Mouse (Mus musculus) lung, adult 2 months (tissue): ENCODE measurements around the gene Elf1. TPM values are rescaled to one million over a fixed set of nuclear protein-coding genes. Genes with fewer than 3 reads are reported as not detected.

Experiments used
- DNase-seq: peaks from one replicate; pipeline ENCODE4 v3.0.0; 2022
- H3K4me1 ChIP-seq: fragments of 200-500 bp; 2 replicates; pipeline ENCODE4 v1.6.1; 2011; ENCODE audit warnings: low read length; ENCODE audit not compliant: control insufficient read depth, insufficient read depth
- H3K4me3 ChIP-seq: fragments of 200-500 bp; replicated peaks from 2 replicates; pipeline ENCODE3; 2011; ENCODE audit warnings: low read depth, mild to moderate bottlenecking, control low read depth, low read length; ENCODE audit errors: extremely low read depth
- CTCF ChIP-seq: fragments of 200-500 bp; IDR thresholded peaks from 2 replicates; pipeline ENCODE4 v1.5.1; 2011; ENCODE audit warnings: mild to moderate bottlenecking, low read length, control low read depth; ENCODE audit not compliant: insufficient read depth
- POLR2A ChIP-seq: fragments of 200-500 bp; IDR thresholded peaks from 2 replicates; pipeline ENCODE4 v1.6.1; 2011; ENCODE audit warnings: low read depth, mild to moderate bottlenecking, control low read depth, low read length, borderline replicate concordance; ENCODE audit errors: extremely low read depth
- WGBS: fragments of 180-500 bp; shearing (Covaris S2); methylation state at CpG from one replicate; pipeline ENCODE4 v1.1.7; 2018; 5-methylcytosine and 5-hydroxymethylcytosine counted together
- polyA plus RNA-seq: library from polyadenylated mRNA; depleted of rRNA; stranded (reverse); fragments of >200 nt; gene quantifications from 2 replicates; pipeline ENCODE4 v1.2.3, GENCODE M21; 2012

Elf1 gene
- polyA plus RNA-seq, 1 experiment, result 20.9 TPM

- TF ChIP-seq CTCF (no peak), POLR2A (no peak)
- Histone ChIP-seq H3K4me3 (no peak overlapping the region), H3K4me1 (peaks cover 26% of the 10 kb centered on the region)
- no peak for DNase-seq
- 83% methylated on average over 2 of the region's 2 CpGs for WGBS
Measured at GRCm38 (mm10) chr14:79513951-79514350, 33.0 kb downstream of the Elf1 start.

GRCm38 (mm10) chr14:79515100-79515499 lies 34.1 kb downstream of the Elf1 start:
- TF ChIP-seq CTCF (no peak), POLR2A (no peak)
- Histone ChIP-seq H3K4me1 (peaks cover 32% of the 10 kb centered on the region), H3K4me3 (peak overlapping the region; percentile 6)
- no peak for DNase-seq
- WGBS, result 62% methylated on average over 8 of the region's 8 CpGs

GRCm38 (mm10) chr14:79515511-79516242 lies 34.7 kb downstream of the Elf1 start:
- WGBS, result 48% methylated on average over 8 of the region's 8 CpGs
- TF ChIP-seq CTCF (no peak), POLR2A (no peak)
- peaks cover 27% of the 10 kb centered on the region for H3K4me1 ChIP-seq
- peak overlapping the region; percentile 42 for H3K4me3 ChIP-seq
- no peak for DNase-seq

GRCm38 (mm10) chr14:79516243-79516610 lies 35.2 kb downstream of the Elf1 start:
- peak overlapping the region; percentile 60 for H3K4me3 ChIP-seq
- DNase-seq, result no peak
- peaks cover 26% of the 10 kb centered on the region for H3K4me1 ChIP-seq
- TF ChIP-seq POLR2A, result no peak
- TF ChIP-seq CTCF, result no peak
- WGBS, result 44% methylated on average over 5 of the region's 5 CpGs

GRCm38 (mm10) chr14:79516751-79517150 lies 35.8 kb downstream of the Elf1 start:
- H3K4me1 ChIP-seq, result peaks cover 29% of the 10 kb centered on the region
- 48% methylated on average over 2 of the region's 2 CpGs for WGBS
- TF ChIP-seq POLR2A, result no peak
- TF ChIP-seq CTCF, result no peak
- no peak for DNase-seq
- H3K4me3 ChIP-seq, result peak overlapping the region; percentile 19

GRCm38 (mm10) chr14:79517185-79517740 lies 36.3 kb downstream of the Elf1 start:
- no peak for TF ChIP-seq CTCF
- no peak for TF ChIP-seq POLR2A
- Histone ChIP-seq H3K4me3 (peak overlapping the region; percentile 36), H3K4me1 (peaks cover 27% of the 10 kb centered on the region)
- 54% methylated on average over 8 of the region's 8 CpGs for WGBS
- DNase-seq, result no peak

- Histone ChIP-seq H3K4me3 (no peak overlapping the region), H3K4me1 (peaks cover 24% of the 10 kb centered on the region)
- TF ChIP-seq CTCF, result no peak
- no peak for TF ChIP-seq POLR2A
- no peak for DNase-seq
- WGBS, result 44% methylated on average over 2 of the region's 2 CpGs
Measured at GRCm38 (mm10) chr14:79518123-79518522, 37.1 kb downstream of the Elf1 start.

GRCm38 (mm10) chr14:79518761-79519662 lies 38.0 kb downstream of the Elf1 start:
- peak overlapping the region; percentile 48 for H3K4me3 ChIP-seq
- 25% methylated on average over 19 of the region's 19 CpGs for WGBS
- TF ChIP-seq POLR2A, result no peak
- TF ChIP-seq CTCF, result no peak
- no peak for DNase-seq
- peaks cover 26% of the 10 kb centered on the region for H3K4me1 ChIP-seq

- H3K4me1 ChIP-seq, result peaks cover 28% of the 10 kb centered on the region
- 29% methylated on average over 1 of the region's 1 CpGs for WGBS
- H3K4me3 ChIP-seq, result no peak overlapping the region
- no peak for TF ChIP-seq CTCF
- TF ChIP-seq POLR2A, result no peak
- no peak for DNase-seq
Measured at GRCm38 (mm10) chr14:79519663-79519975, 38.6 kb downstream of the Elf1 start.
